Mouse (Mus musculus) frontal cortex, postnatal 36 days (tissue): ENCODE measurements at regions not wholly inside any gene's neighbourhood (a gene's known extent, or its start where the extent isn't known, plus 50 kb on each side); places are given as distances from the start of the nearest gene placed in this dataset.

Source experiments
- DNase-seq, 2 experiments: peaks; one replicate each; pipeline ENCODE4 v3.0.0; 2022; ENCODE audit warnings: low spot score in 2 of 2

- no peak for DNase-seq
Measured at GRCm38 (mm10) chr3:58072230-58072839, 224.5 kb upstream of the Pfn2 start.

- DNase-seq, result peak; percentile 39 to 50
Measured at GRCm38 (mm10) chr3:58089344-58090139, 241.7 kb upstream of the Pfn2 start.

GRCm38 (mm10) chr3:58090396-58090795 lies 242.5 kb upstream of the Pfn2 start:
- no peak for DNase-seq

GRCm38 (mm10) chr3:58091466-58092176 lies 243.7 kb upstream of the Pfn2 start:
- peak; percentile 68 to 87 for DNase-seq

GRCm38 (mm10) chr3:58110911-58111476 lies 263.1 kb upstream of the Pfn2 start:
- DNase-seq, result no peak

- no peak for DNase-seq
Measured at GRCm38 (mm10) chr3:58112431-58112856, 264.6 kb upstream of the Pfn2 start.

- DNase-seq, result peak; percentile 50 to 58
Measured at GRCm38 (mm10) chr3:58113941-58114340, 266.1 kb upstream of the Pfn2 start.

- no peak for DNase-seq
Measured at GRCm38 (mm10) chr3:58115511-58115910, 267.6 kb upstream of the Pfn2 start.

GRCm38 (mm10) chr3:58116848-58117247 lies 269.0 kb upstream of the Pfn2 start:
- DNase-seq, result peak; percentile 70 to 82

GRCm38 (mm10) chr3:58120051-58120450 lies 272.2 kb upstream of the Pfn2 start:
- DNase-seq, result no peak

- peak; percentile 75 to 80 for DNase-seq
Measured at GRCm38 (mm10) chr3:58122456-58123359, 274.8 kb upstream of the Pfn2 start.

- DNase-seq, result no peak
Measured at GRCm38 (mm10) chr3:58123396-58124077, 275.7 kb upstream of the Pfn2 start.

GRCm38 (mm10) chr3:58124886-58125285 lies 277.0 kb upstream of the Pfn2 start:
- DNase-seq, result no peak

GRCm38 (mm10) chr3:58126996-58127395 lies 279.1 kb upstream of the Pfn2 start:
- DNase-seq, result no peak

- DNase-seq, result no peak
Measured at GRCm38 (mm10) chr3:58128059-58128458, 280.2 kb upstream of the Pfn2 start.

- no peak for DNase-seq
Measured at GRCm38 (mm10) chr3:58129358-58129903, 281.6 kb upstream of the Pfn2 start.

GRCm38 (mm10) chr3:58135607-58136365 lies 278.7 kb upstream of the Tsc22d2 start:
- no peak for DNase-seq

- no peak for DNase-seq
Measured at GRCm38 (mm10) chr3:58138726-58139585, 275.6 kb upstream of the Tsc22d2 start.

GRCm38 (mm10) chr3:58146108-58146507 lies 268.4 kb upstream of the Tsc22d2 start:
- DNase-seq, result no peak
